Mouse (Mus musculus): ENCODE measurements around the gene Arrdc1.
A peak's percentile ranks its signal among the peaks of the same experiment; 100 is the strongest.

The Arrdc1 gene

DNA sequence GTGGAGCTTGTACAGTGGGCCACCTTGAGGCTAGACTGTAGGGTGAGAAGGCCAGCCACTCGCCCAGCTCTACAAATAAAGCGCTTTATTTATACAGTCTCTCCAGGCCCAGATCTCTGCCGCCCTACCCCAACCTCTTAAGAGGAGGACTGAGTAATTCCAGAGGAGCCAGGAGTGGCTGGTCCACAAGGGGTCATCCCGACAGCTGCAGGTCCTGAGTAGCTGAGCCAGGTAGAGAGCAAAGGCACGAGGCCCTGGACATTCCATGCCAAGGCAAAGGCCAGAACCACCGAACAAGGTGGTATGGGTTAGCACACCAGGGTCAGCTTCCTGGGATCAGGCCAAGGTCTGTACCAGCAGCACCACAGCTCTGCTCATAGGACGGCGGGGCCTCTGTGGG lies 9.8 kb downstream of the Arrdc1 start:
- no peak for ATAC-seq (ENCODE audit: low TSS enrichment)

DNA sequence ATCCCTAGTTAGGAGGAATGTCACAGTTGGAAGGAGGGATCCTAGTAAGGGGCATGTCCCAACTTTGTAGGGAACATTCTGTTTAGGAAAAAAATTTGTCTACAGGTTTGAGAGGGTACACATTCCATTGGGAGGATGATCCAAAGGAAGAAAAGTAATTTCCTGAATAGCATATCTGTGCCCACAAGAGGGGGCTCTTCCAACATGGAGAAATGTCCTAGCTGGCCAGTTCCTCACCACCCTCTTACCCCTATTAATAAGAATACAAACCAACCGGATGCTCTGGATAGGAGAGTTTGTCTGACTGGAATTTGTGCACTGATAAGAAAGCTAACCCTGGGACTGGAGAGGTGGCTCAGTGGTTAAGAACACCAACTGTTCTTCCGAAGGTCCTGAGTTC lies 11.5 kb downstream of the Arrdc1 start:
- ATAC-seq (ENCODE audit: low TSS enrichment): no peak

DNA sequence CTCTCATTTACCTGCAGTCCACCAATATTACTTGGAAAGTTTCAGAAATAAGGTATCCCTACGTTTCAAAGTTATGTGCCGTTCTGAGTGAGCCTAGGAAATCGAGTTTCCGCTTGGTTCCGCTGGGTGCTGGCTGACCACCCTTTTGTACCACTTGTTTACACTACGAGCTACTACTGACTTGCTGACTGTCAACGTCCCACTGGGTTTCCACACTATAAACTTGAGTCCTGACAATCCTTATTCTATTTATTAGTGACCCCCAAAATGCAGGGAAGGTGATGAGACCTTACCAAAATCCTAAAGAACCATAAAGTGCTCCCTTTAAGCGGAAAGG lies 15.2 kb downstream of the Arrdc1 start:
- peak; percentile 25 for ATAC-seq (ENCODE audit: low TSS enrichment)

DNA sequence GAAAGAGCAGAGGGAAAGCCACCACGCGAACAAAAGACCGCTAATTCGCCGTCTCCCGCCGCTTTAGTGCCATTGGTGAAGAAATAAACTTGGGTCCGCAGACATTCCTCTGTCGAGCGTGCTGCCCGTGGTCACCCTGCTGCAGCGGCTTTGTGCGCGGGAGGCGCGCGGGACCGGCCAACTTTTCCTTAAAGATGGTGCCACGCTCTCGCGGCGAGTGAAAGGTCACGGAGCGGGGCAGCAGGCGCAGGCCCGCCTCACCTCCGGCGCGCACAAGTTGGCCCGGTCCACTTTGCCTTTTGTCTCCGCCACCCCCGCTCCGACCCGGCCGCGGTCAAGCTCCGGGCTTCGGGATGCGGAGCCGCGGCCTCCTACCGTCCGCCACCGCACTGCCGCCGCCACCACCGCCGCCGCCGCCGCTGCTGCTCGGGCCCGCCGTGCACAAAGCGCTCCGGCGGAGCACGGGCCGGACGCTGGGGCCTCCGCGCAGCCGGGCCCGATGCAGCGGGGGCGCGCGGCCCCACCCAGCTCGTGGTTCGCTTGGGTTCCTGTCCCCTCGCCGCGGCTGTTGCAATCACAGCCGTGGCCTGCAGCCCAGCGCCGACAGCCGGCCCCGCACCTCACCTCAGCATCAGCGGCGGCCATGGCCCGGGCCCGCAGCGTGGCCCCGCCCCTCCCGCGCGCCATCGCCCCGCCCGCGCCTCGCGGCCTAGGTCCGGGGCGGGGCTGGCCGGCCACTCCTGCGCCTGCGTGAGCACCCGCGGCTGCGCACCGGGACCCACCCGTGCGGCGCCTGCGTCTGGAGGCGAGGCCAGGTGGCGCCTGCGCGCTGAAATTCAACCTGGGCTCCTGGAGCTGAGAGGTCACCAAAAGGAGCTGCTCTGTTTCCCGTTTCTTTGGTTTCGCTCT lies 15.9 kb downstream of the Arrdc1 start, which contains the start of gene Ehmt1:
TSS of gene Ehmt1 (minus strand) at position 685 of the 909 bp plus-strand sequence.
- peak; percentile 96 for ATAC-seq (ENCODE audit: low TSS enrichment)

DNA sequence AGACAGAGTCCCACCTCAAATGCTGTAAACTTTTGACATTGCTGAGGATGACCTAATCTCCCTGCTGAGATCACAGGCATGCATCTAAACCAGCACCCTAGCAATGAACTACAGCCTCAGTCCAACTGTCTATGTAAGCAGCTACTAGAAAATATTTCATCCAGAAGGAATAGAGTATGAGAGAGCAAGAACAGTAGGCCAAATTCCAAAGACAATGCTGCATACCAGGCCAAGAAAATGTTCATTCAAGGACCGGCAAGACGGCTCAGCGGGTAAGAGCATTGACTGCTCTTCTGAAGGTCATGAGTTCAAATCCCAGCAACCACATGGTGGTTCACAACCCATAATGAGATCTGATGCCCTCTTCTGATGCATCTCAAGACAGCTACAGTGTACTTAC lies 20.3 kb downstream of the Arrdc1 start:
- no peak for ATAC-seq (ENCODE audit: low TSS enrichment)

DNA sequence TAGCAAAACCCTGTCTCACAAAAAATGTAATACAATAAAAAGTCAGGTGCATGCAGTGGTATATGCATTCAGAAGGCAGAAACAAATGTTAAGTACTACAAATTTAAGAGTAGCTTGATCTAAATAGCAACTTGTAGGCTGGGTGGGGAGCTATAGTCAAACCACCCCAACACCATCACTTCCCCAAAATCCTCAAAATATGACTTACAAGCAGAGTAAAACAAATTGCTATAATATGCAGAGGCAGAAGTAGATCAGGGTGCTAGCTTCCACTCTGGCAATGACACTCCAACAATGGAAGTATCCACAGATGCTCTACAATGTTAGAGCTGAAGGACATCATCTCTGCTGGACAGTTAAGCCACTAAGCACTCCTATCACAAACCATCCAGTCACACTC lies 22.5 kb downstream of the Arrdc1 start:
- ATAC-seq (ENCODE audit: low TSS enrichment): no peak

DNA sequence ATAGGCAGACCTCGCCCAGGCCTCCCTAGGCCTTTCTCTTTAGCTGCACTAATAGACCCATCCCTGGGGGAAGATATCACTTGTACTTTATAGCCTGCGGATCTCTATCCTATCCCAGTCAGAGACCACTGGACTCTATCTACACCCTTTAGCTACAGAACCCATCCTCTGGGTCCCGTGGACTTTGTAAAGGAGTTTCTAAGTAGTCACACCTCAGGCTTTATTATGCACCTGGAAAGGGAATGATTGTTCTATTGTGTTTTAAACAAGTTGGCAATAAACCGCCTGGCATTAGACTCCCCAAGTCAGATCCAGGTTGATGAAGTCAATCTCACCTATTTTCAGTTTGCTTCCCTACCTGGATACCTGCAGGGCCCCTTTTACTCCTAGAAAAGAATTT lies 22.9 kb downstream of the Arrdc1 start:
- no peak for ATAC-seq (ENCODE audit: low TSS enrichment)

DNA sequence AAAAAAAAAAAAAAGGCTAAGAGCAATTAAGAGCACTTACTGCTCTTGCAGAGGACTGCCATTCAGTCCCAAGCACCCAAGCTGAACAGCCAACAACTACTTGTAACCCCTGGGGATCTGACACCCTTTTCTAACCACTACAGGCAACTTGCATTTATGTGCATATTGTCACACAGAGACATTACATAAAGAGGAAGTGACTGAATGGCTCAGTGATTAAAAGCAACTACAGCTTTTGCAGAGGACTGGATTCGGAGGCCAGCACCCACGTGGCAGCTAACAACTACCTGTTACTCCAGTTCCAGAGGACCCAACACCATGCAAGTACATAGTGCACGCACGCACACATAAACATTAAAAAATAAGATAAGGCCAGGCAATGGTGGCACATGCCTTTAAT lies 24.6 kb downstream of the Arrdc1 start:
- no peak for ATAC-seq (ENCODE audit: low TSS enrichment)

DNA sequence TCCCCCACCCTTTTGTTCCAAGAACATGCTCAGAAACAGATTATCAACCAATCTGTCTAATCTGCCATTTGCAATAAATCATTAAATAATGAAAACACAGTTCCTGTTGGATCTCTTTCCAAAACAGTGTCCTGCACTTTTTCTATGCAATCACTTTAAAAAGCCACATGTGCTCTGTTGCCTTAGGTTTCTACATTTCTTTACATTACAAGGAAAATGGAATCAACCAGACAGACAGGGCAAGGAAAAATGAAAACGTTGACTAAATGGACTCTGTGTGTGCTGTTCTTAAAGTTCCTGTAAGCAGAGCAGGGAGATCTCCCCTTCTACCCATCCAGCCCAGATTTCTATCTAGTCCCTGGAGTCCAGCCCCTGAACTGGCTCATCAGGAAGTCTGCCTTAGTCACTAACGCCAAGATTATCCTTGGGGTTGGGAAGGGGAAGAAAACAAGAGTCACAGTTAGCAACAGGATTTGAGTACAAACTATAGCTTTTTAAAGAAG lies 29.3 kb downstream of the Arrdc1 start:
- ATAC-seq (ENCODE audit: low TSS enrichment): no peak

DNA sequence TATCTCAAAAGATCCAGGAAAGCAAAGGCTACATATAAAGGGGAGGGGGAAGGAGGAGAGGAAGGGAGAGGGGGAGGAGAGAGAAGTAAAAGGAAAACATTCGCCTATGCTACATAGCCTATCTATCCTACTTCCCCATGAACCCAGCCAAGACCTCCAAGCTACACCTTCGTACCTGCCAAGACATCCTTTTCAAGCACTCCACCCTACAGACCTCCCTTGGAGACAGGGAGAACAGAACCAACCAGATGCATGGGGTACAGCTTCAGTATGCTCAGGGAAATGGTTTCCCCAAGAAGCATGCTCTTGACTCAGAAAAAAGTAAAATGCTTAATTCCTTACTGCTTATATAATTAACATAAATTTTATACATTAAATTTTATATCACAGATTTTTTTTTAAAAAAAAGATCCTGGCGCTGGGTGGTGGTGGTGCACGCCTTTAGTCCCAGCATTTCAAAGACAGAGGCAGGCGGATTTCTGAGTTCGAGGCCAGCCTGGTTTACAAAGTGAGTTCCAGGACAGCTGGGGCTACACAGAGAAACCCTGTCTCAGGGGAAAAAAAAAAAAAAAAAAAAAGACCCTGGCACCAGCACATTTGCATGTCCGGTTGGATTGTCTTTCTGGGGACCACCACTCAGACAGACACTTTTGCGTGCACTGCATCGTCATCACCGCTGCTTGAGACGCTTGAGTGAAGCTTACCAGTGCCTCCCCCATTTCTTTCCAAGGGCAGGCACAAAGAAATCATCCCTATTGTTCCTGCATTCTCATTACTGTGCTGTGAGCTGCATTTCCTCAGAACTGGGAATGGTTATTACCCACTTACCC lies 30.0 kb downstream of the Arrdc1 start:
- ATAC-seq (ENCODE audit: low TSS enrichment): no peak

DNA sequence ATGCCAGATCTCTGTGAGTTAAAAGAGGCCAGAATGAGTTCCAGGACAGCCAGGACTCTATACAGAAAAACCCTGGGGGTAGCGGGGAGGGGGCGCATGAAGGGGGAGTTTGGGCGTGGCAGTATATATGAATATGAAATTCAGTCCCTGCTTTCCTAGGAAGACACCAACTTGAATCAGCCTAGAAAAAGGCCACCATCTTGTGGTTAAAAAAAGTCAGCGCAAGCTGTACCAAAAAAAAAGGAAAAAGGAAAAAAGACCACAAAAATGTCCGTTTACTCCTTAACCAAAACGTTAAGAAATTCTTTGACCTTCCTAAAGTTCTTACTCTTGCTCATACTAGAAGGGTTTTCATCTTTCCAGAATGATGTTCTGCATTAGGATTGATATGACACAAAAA lies 32.1 kb downstream of the Arrdc1 start:
- no peak for ATAC-seq (ENCODE audit: low TSS enrichment)

DNA sequence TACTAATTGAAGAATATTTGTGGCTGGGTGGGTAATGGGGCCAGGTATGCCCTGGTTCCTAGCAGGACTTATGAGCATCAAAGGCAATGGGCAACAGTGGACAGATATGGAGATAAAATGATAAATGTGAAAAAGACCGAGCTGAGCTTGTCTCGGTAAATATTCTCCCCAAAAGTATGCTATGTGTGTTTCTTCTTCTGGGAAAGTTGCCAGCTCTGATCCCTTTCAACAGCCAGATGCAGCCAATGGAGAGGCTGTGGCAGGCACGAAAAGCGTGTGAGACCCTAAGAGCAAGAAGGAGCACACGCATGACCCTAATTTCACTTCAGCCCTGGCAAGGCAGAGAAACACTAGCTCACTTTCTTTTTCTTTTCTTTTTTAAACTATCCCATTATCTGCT lies 34.0 kb downstream of the Arrdc1 start:
- peak; percentile 48; the same call in 1 of the 2 replicates for ATAC-seq (ENCODE audit: low TSS enrichment)

DNA sequence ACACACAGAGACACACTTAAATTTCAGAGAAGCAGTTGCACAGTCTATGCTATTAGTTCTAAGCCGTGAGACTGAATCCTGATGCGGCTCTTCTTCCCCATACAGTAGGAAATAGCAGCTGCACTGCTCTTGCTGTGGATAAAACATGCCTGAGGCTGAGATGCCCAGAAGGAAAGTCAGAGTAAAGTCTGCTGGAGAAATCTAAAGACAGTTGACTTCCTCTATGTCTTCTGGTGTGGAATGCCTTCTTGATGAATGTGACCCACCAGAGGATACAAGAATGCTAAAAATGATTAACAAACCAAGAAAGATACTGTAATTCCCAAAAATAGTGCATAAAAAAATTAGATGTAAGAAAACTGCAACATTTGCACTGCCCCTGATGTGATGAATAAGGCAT lies 35.8 kb downstream of the Arrdc1 start:
- no peak for ATAC-seq (ENCODE audit: low TSS enrichment)

DNA sequence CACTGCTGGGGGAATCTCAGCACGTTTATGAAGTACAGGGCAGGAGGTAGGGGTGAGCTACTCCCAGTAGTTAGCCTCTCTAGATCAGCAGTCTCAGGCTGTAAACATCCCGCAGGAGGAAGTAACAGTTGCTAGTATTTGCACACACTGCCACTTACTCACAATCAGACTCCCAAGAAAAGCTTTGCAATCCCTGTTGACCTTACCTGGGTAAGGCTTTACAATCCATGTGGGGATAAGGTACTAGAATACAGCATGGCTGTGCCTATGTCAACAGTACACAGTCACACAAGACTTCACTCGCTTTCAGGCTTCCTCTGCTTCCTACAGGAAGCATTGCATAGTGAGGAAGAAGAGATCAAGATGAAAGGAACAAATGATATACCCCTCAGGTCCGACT lies 38.3 kb downstream of the Arrdc1 start:
- no peak for ATAC-seq (ENCODE audit: low TSS enrichment)

DNA sequence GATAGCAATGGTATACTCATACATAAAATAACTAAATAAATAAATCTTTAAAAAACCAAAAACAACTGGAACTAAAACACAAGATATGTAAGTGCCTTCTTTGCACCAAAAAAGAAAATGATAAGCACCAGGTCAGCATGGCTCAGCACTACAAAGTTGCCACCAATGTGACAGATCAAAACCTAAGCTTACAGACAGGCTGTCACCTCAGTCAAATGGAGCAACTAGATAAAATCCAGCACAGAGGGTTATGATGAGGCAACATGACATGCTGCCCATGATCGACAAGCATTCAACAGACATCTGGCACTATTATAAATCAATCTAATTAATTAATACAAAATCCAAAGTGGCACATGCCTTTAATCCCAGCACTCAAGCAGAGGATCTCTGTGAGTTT lies 40.8 kb downstream of the Arrdc1 start:
- ATAC-seq (ENCODE audit: low TSS enrichment): no peak

DNA sequence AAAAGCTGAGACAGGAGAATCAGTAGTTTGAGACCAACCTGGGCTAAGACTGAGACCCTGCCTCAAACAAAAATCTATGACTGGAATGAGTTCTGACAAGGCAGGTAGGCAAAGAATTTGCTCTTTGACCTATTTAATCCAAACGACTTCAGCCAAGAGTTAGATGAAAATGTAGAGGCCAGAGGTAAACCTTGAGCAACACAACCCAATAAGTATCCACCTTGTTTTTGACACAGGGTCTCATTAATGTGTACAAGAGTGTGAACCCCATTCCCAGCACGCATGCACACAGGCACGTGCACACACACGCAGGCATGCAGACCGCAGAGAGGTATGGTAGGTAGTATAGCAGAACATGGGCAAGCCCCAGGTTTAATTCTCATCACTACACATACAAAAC lies 42.7 kb downstream of the Arrdc1 start:
- no peak for ATAC-seq (ENCODE audit: low TSS enrichment)

DNA sequence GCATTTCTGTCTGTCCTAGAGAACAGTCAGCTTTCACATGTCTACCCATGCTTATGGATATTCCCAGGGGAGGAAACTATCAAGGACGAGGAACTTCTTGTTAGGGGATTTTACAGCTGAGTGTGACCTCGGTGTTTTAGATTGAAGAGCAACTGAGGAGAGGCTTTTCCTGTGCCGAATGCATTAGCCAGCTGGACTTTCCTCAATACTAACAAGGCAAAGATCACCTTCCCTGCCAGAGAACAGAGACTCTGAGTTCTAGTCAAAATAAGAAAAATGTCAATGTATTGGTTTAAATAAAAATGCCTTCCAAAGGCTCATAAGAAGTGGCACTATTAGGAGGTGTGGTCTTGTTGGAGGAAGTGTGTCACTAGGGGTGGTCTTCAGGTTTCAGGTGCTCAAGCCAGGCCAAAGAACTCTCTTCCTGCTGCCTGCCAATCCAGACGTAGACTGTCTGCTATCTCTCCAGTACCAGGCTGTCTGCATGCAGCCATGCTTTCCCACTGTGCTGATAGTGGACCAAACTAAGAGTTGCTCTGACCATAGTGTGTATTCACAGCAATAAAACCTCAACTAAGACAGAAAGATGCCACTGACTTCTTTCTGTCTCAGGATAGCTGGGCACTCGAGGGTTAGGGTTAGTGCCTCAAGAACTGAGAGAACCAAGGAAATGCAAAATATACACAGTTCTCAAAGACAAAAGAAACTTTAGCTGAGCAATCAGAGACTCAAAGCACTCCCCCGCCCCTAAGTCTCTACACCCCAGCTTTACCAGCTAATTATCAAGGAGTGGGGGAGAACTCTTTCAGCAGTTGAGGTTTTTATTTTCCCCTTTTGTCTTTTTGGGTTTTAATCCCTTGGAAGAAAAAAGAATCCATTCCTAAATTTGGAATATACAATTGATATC lies 44.3 kb downstream of the Arrdc1 start:
- no peak for ATAC-seq (ENCODE audit: low TSS enrichment)

DNA sequence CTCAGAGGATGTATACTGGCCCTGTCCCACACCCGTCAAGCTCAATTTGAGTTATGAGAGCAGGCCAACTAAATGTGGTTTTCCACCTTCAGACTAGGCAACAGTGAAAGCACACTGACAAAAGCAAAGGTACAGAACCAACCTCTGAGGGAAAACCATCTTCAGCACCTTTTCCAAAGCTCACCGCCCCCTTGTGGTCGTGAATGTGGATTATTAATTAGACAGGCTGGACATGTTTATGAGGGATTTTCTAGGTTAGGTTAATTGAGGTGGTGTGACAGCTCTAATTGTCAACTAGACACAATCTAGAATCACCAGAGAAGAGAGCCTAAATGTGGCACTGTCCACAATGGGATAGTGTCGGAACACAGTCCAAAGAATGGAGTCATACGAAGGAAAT lies 46.2 kb downstream of the Arrdc1 start:
- ATAC-seq (ENCODE audit: low TSS enrichment): no peak

DNA sequence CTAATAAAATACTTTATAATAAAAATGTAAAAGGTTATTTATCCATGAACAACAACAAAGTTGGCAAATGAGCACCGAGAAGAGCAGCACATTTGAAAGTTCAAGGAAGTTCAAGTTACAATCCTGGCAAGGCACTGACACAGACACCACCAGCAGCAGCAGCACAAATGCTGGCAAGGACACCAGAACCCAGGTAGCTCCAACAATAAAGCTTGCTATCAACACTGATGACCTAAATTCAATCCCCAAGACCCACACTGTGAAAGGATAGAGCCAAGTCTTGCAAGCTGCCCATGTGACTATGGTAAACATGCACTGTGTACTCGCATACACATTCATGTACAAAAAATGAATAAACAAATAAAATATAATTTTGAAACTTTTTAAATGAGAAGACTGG lies 54.4 kb downstream of the Arrdc1 start:
- ATAC-seq (ENCODE audit: low TSS enrichment): no peak

Measured in frontal cortex, adult (tissue).